Mouse (Mus musculus): ENCODE measurements around the gene Hes3.

DNA sequence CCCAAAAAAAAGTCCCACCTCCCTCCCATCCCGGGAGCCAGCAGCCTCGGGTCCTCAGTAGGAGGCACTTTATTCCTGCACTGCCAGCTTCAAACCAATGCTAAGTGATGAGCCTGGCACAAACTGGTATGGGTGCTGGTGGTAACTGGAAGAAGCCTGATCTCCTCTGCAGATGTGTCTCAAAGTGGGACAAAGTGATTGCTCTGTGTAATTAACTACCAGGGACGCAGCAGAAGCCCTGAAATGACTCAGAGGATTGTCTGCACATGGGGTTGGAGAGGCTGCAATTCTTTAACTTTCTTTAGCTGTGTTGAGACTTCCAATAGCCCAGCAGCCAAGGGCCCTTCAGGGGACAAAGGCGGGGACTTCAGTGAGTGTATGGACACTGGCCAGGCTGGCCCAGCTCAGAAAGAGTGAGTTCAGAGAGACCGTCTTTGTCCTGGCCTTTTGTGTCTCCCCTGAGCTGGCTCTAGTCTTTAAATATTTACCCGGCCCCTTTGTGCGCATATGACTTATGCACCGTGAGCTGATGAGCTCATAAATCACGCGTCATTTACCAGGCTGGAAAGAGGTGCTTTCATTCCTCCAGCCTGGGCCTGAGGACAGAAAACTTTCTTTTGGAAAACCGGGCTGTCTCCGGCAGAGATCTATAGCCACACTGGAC lies 772 bp upstream of the Hes3 start:
- TF ChIP-seq CTCF (IDR thresholded peaks at IDR 0.05; ENCODE audit: low read depth, low read length) (no peak), POLR2A (IDR thresholded peaks at IDR 0.05; ENCODE audit: borderline replicate concordance, low read depth, low read length) (no peak)
